Mouse (Mus musculus) gonadal fat pad, adult 2 months (tissue): ENCODE data around the gene Olfr1390. TPM values are rescaled to one million over a fixed set of nuclear protein-coding genes. Genes with fewer than 3 reads are reported as not detected.
"Not testable (repeated sequence)": the region's sequence is repeated elsewhere in the genome, so short reads cannot be mapped to it uniquely, and the experiment has no call there.

ENCODE experiments used
- DNase-seq: peaks from one replicate; pipeline ENCODE4 v3.0.0-alpha.2; 2012; ENCODE audit warnings: low read depth
- polyA plus RNA-seq: library from polyadenylated mRNA; depleted of rRNA; stranded (reverse); fragments of >200 nt; gene quantifications from 2 replicates; pipeline ENCODE4 v1.2.3, GENCODE M21; 2012; rRNA removed

Gene Olfr1390
- polyA plus RNA-seq: not detected in 2 replicates

- no peak for DNase-seq
Observed at GRCm38 (mm10) chr11:49334888-49335287, at the start of gene Olfr1390. Gene Olfr1390 (plus strand): TSS chr11:49335188.

GRCm38 (mm10) chr11:49287251-49287650 lies 47.7 kb upstream of the Olfr1390 start:
- no peak for DNase-seq

- no peak for DNase-seq
Observed at GRCm38 (mm10) chr11:49292777-49293176, 42.2 kb upstream of the Olfr1390 start.

GRCm38 (mm10) chr11:49304441-49304840 lies 30.5 kb upstream of the Olfr1390 start, which contains the start of gene Olfr10:
Gene Olfr10 (plus strand): TSS chr11:49304741.
- DNase-seq: no peak

- not testable (repeated sequence) for DNase-seq
Observed at GRCm38 (mm10) chr11:49308547-49308946, 26.4 kb upstream of the Olfr1390 start.

- no peak for DNase-seq
Observed at GRCm38 (mm10) chr11:49322442-49322841, 12.5 kb upstream of the Olfr1390 start, which contains the start of gene Olfr1391. Gene Olfr1391 (plus strand): TSS chr11:49322742.

GRCm38 (mm10) chr11:49326726-49327125 lies 8.3 kb upstream of the Olfr1390 start:
- no peak for DNase-seq

GRCm38 (mm10) chr11:49329686-49330085 lies 5.3 kb upstream of the Olfr1390 start:
- no peak for DNase-seq

- no peak for DNase-seq
Observed at GRCm38 (mm10) chr11:49337150-49337832, 2.3 kb downstream of the Olfr1390 start.

- no peak for DNase-seq
Observed at GRCm38 (mm10) chr11:49383133-49383532, 48.1 kb downstream of the Olfr1390 start.

- not testable (repeated sequence) for DNase-seq
Observed at GRCm38 (mm10) chr11:49386118-49386517, 51.1 kb downstream of the Olfr1390 start.

Other genes starting within 250 kb of the Olfr1390 start
- 0.27 and 0.38 TPM in 2 replicates for gene Olfr1396, start 220.3 kb upstream of the Olfr1390 start, polyA plus RNA-seq
- gene Olfr1395, start 192.9 kb upstream of the Olfr1390 start, polyA plus RNA-seq: 0.12 TPM in 1 of 2 replicates, not detected in the other
- gene Olfr1394, start 180.8 kb upstream of the Olfr1390 start, polyA plus RNA-seq: not detected in 2 replicates
- 14.9 and 19.2 TPM in 2 replicates for gene Btnl9, start 148.0 kb upstream of the Olfr1390 start, polyA plus RNA-seq
- 3.0 and 3.4 TPM in 2 replicates for gene Zfp62, start 131.9 kb upstream of the Olfr1390 start, polyA plus RNA-seq
- gene Mgat1, start 91.0 kb upstream of the Olfr1390 start, polyA plus RNA-seq: 113 and 126 TPM in 2 replicates
- gene Olfr1393, start 56.9 kb upstream of the Olfr1390 start, polyA plus RNA-seq: 0.09 and 0.11 TPM in 2 replicates
- 0.04 and 0.05 TPM in 2 replicates for gene Olfr1392, start 49.9 kb upstream of the Olfr1390 start, polyA plus RNA-seq
- not detected in 2 replicates for gene Olfr10, start 30.4 kb upstream of the Olfr1390 start, polyA plus RNA-seq
- not detected in 2 replicates for gene Olfr1391, start 12.4 kb upstream of the Olfr1390 start, polyA plus RNA-seq
- gene Olfr1389, start 87.9 kb downstream of the Olfr1390 start, polyA plus RNA-seq: not detected in 2 replicates
- gene Olfr1388, start 101.4 kb downstream of the Olfr1390 start, polyA plus RNA-seq: 0.63 and 1.9 TPM in 2 replicates
- gene Olfr1387, start 120.2 kb downstream of the Olfr1390 start, polyA plus RNA-seq: not detected in 2 replicates
- gene Olfr1386, start 129.9 kb downstream of the Olfr1390 start, polyA plus RNA-seq: not detected in 2 replicates
- gene Olfr1385, start 153.9 kb downstream of the Olfr1390 start, polyA plus RNA-seq: not detected in 2 replicates
- not detected in 2 replicates for gene Olfr1384, start 171.5 kb downstream of the Olfr1390 start, polyA plus RNA-seq
- not detected in 2 replicates for gene Olfr1383, start 184.5 kb downstream of the Olfr1390 start, polyA plus RNA-seq
- gene Olfr1382, start 193.1 kb downstream of the Olfr1390 start, polyA plus RNA-seq: not detected in 2 replicates
- gene Olfr1381, start 208.3 kb downstream of the Olfr1390 start, polyA plus RNA-seq: not detected in 2 replicates
- not detected in 2 replicates for gene Olfr1380, start 221.7 kb downstream of the Olfr1390 start, polyA plus RNA-seq